Mouse (Mus musculus): ENCODE data around the gene Nxn.

Nxn gene

DNA sequence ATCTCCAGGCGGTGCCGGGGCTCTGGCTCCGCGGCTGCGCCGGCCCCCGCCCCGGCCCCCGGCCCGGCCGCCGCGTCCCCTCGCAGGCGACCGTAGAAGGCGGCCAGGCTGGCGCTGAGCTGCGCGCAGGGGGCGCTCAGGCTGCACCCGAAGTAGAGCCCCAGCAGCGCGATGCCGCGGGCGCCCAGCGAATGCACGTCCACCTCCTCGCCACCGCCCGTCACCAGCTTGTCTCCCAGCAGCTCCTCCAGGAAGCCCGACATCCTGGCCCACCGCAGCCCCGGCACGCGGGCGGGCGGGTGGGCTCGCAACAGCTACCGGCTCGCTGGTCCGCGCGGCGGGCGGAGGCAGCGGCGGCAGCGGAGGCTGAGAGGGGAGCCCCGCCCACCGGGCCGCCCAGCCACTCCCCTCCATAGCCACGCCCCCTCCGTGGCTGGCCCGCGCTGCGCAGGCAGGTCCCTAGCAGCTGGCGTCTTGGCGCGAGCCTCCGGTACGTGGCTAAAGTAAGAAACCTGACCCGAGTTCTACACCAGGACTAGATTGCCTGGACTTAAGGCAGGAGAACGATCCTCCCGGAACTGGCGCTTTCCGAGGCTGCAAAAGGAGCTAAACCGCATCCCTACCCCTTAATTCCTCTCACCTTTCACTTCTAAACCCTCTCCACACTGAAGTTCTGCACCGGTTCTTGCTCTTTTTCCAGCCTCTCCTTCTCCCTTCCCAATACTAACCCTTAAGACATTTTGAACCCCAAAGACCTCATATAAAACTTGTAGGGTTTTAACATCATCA is at the start of gene Nxn:
Gene Nxn (minus strand): TSS at position 343 of the 789 bp plus-strand sequence.
- DNase-seq (ENCODE audit: low spot score) = peak; percentile 95

DNA sequence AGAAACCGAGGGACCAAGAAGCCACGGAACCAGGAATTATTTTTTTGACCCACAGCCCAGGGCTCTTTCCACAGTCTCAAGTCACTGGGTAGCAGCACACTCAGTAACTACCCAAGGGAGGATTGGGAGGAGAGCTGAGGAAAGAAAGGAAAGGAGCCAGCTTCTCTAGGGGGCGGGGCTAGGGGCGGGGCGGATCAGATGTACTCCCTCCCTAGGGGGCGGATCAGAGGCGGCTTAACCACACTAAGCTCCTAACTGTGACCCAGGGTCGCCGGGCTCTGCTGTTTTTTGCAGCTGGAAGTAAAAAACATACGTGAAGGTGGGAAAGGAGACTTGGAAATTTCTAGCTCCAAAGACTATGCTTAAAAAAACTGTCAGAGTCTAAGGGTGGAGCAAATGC is 47.3 kb upstream of the Nxn start:
- DNase-seq (ENCODE audit: low spot score) = no peak

DNA sequence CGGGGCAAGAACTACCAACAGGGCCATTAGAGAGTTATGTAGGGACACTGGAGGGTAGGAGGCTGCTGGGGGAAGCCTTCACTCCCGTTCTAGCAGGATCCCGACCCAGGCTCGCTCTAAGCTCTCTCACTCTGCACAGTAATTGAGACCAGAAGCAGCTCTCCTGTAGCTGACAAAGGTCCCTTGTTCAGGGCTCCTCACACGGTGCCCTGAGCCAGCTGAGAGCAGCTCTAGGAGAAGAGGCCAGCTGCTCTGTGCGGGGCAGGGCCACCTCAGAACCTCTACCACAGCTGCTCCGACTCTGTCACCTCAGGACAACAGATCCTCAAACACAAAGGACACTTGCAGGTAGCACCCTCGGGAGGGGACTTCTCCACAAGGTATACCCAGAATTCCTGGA is 46.5 kb upstream of the Nxn start:
- DNase-seq (ENCODE audit: low spot score) = no peak

DNA sequence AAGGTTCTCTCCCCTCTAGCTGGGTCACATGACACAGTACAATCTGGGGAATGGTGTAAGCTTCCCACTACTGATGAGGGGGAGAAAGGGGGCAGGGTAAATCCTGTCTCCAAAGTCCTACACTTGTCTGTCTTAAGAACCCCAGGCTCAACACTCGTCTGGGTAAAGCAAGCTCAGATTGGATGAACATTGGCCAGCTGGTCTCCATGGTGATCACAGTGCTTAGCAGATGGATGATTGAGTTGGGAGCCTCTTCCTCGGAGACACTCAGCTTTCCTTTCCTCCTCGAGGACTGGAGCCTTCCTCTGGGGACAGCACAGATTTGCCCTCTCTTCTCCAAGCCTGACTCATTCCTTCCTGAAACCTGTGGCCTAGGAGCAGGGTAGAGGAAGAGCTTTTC is 40.7 kb upstream of the Nxn start:
- no peak for DNase-seq (ENCODE audit: low spot score)

DNA sequence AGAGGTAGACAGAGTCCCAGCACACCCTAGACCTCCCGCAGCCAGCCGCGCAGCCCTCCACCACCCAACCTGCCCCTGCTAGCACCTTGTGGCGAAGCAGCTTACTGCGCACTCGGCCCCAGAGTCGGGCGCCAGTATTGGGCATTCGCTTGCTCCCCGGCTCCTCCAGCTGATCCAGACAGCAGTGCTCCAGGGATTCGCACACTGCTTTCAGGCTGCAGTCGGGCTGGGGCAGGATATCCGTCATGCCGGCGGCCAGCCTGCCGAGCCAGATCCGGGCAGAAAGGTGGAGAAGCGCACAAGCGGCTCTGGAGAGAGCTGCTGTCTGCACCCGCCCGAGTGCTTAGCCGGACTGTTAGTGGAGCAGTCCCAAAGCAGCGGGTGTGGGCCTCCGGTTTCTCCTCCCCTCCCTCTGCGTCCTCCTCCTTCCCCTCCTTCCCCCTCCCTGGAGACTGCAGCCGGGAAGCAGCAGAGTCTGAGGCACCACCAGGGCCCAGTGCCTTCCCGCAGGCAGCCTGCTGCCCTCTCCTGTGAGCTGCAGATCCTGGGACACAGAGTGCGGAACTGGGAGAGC is 38.0 kb upstream of the Nxn start:
- peak; percentile 50 for DNase-seq (ENCODE audit: low spot score)

DNA sequence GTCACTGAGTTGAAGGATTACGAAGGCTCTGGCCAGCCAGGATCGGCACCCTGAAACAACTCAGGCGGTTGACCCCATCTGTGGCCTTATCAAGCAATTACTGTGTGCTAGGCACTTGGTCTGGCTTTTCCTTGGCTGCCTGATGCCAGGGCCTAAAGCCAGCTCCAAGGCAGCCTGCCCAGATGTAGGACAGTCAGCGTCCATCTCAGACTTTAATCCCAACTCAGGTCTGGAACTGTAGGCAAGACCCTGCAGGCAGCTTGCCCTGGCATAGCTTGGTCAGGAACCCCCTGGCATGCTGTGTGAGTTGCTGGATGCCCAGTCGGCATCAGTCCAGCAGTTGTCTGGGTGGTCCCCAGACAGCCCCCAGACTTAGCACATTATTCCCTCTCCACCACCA is 37.1 kb upstream of the Nxn start:
- no peak for DNase-seq (ENCODE audit: low spot score)

DNA sequence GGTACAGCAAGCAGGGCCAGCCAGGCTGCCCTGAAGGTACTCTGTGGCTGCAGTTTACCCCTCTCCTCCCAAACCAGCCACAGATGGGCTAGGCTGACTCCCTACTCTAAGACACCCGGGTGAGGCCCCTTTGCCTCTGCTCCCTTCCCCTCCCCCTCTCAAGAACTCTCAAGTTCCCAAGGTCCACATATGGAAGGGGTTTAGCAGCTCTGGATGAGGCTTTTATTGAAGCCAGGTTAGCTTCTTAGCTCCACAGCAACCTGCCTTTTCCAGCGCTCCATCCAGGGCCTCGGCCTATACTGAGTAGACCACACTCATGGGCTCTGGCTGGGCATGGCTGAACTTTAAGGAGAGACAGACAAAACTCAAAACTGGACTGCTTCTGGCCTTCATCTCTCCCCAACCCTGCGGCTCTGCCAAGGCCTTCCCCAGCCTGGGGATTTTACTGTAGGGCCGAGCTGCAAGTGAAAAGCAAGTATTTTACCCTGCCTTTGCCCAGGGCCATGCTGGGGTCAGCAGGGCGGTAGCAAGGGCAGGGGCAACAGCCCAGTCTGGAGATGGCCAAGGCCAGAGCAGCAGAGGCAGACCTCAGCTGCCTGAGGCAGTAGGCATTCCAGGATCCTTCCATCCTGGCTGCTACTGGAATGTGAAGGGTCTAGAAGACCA is 31.2 kb upstream of the Nxn start:
- peak; percentile 42 for DNase-seq (ENCODE audit: low spot score)

DNA sequence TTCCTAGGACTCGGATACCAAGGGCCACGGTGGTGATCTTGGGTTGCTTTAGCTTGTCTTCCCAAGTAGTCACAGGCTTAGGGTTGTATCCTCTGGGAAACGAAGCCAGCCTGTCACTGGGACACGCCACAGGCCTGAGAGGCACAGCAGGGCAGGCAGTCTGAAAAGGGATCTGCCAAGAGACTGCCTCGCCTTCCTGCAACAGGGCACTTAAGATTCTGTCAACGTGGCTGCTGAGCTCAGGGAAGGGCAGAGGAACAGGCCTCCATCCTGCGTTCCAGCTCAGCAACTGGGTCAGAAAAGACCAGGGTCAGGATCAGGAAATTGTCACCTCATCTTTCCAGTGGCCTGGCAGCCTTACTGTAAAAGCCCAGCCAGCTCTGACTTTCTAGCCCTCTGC is 30.6 kb upstream of the Nxn start:
- no peak for DNase-seq (ENCODE audit: low spot score)

DNA sequence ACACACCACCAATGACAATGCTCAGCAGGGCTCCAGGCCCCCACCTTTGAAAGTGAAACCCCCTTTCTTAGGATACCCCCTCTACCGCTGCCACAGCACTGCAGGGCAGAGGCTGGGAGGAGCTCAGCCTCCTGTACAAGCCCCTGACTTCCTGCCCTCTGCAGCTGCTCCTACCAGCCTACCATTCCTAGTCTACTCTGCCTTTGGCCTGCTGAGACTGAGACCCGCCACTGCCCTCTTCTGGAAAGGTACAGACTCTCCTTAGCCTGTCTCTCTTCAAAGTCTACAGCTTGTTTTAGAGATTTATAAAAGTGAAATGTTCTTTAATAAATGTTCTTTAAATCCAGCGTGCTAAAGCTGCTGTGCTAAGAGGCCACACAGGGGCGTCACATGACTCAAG is 30.1 kb upstream of the Nxn start:
- DNase-seq (ENCODE audit: low spot score) = no peak

DNA sequence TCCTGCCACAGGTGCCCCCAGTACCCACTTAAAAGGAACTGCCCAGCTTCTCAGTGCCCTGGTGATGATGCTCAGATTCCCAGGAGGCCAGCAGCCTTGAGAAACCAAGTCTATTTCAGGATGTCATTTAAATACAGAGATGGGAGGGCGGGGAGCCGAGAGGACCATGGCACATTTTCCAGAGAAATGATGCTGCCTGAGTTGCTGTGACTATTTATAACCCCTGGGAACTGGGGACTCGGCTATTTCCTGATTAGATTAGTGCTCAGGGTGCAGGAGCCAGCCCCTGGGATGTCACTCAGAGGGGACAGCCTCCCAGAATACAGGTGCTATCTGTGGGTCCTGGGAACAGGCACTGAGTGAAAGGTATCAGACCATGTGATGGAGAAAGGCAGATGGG is 28.8 kb upstream of the Nxn start:
- no peak for DNase-seq (ENCODE audit: low spot score)

DNA sequence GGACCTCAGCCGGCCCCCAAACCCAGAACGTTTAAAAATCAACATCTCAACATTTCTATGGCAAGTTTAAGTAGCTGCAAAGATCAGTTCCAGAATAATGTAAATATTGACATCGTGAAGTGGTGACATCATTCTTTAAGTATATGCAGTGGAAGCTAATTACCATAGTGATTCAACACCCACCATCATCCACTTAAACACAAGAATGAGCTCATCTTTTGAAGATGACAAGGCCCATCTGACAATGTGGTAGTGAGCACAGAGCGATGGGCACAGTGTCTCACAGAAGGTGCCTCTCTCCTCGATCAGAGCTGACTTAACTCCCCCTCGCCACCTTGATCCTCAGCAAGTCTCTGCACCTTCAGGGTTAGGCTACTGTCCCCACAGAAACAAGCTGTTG is 26.8 kb upstream of the Nxn start:
- no peak for DNase-seq (ENCODE audit: low spot score)

DNA sequence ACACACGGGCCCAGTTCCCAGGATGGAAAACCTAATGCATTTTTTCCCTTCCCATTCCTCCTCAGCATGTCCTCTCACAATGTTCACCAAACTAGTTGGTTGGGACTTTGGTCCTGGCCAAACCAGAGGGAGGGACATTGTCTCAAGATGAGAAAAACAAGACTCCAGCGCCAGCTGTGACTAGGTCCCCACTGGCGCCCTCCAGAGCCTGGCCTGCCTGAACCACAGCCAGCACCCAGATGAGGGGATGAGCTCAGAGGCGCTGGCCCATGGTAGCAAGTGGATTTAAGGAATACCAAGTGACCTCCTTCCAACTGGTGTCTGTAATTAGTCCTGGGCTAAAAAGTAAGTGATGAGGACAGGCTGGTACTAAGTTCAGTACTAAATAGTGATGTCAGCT is 22.0 kb upstream of the Nxn start:
- no peak for DNase-seq (ENCODE audit: low spot score)

DNA sequence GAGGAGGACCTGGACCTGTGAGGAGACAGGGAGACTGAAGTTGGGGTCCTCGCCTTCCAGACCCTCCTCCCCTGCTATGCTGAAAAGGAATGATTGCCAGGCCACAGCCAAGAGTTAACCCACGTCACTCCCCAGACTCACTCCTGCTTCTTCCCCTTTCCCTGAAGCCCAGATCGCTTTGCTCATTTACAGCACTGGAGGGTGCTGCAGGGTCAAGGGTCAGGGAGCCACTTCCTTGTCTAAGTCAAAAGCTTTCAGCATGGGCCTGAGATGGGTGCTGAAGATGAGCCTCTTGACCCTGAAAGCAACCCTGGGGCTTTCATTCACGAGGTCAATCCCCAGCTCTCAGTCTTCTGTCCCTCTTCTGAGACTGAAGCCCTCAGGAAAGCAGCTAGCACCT is 20.2 kb upstream of the Nxn start:
- DNase-seq (ENCODE audit: low spot score) = no peak

DNA sequence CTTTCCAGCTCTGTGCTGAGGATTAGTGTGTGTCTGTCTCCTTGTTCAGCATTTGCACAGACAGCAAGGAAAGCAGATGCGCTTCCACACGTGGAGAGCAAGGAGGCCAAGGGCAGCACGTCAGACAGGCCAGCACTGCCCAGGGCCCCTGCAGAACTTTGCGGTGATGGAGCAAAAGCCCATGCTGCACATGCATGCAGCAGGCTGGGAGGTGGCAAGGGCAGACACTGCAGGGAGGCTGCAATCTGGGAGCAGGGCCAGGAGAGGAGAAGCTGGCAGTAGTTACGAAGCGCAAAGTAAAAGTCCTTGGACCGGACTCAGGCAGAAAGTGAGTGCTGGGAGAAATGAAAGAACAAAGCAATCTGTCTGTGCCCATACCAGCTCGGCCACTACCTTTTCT is 19.5 kb upstream of the Nxn start:
- DNase-seq (ENCODE audit: low spot score) = peak; percentile 56

DNA sequence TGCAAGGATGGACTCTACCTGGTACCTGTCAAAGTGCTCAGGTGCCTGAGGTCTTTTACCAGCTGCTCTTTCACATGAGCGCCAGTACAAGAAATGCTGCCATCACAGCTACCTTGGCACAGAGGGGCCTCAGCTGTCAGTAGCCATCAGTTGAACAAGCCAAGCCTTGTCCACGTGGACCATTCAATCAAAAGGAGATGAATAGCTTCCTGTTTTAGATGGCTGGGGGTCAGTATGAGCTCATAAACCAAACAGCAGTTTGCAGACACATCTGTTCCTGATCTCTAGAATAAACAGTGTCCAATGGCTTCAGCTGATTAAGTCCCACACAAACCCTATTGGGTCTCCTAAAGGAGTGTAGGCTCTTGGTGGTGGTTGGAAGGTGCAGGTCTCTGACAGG is 17.0 kb upstream of the Nxn start:
- DNase-seq (ENCODE audit: low spot score) = no peak

DNA sequence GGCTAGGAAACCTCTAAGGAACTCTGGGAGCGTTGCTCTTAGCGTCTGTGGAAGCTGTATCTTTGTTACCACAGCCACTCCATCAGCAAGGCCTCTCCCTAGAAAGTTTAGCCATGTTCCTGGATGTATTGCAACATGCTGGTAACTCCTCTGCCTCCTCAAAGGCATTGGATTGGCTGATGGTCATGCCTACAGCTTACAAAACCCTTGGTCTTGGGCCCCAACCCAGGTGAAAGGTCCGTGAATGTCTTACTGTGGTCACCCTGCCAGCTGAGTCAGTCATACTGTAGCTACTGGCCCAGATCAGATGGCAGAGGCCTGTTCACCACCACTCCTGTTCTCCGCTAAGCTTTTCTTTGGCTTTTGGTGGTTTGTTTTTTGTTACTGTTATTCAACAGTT is 16.1 kb upstream of the Nxn start:
- peak; percentile 28 for DNase-seq (ENCODE audit: low spot score)

DNA sequence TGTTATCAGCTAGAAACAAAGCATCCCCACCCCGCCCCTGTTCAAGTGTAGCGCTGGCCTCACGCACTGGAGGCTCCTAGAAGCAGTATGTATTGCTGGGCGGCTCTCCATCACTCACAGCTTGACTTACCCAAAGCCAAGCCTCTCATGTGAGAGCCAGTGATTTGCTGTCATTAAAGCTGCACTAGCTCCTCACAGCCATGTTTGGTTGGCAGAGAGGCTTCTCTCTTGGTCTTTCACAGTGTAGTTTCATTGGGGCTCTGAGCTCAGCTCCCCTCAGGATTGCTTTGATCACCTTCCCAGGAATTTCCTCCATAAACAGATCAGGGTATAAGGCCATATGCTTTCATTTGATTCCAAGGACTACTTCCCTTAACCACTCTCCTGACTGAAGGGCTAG is 14.3 kb upstream of the Nxn start:
- no peak for DNase-seq (ENCODE audit: low spot score)

DNA sequence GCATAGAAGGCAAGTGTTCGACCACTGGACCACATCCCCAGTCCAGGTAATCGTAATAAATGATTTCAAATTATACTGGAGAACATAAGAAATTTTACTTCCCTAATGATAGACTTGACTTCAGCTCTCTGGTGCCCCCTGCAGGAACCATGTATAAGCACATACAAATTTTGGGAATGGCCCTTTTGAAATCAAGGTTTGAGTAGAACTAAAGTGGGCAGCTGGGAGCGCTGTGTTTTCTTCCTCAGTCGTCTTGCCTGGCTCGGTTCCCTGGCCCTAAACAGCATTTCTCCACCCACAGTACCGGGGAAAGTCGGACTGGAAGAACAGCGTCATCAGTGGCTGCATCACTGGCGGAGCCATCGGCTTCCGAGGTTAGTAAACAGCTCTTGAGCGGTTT is 11.9 kb upstream of the Nxn start:
- peak; percentile 24 for DNase-seq (ENCODE audit: low spot score)

DNA sequence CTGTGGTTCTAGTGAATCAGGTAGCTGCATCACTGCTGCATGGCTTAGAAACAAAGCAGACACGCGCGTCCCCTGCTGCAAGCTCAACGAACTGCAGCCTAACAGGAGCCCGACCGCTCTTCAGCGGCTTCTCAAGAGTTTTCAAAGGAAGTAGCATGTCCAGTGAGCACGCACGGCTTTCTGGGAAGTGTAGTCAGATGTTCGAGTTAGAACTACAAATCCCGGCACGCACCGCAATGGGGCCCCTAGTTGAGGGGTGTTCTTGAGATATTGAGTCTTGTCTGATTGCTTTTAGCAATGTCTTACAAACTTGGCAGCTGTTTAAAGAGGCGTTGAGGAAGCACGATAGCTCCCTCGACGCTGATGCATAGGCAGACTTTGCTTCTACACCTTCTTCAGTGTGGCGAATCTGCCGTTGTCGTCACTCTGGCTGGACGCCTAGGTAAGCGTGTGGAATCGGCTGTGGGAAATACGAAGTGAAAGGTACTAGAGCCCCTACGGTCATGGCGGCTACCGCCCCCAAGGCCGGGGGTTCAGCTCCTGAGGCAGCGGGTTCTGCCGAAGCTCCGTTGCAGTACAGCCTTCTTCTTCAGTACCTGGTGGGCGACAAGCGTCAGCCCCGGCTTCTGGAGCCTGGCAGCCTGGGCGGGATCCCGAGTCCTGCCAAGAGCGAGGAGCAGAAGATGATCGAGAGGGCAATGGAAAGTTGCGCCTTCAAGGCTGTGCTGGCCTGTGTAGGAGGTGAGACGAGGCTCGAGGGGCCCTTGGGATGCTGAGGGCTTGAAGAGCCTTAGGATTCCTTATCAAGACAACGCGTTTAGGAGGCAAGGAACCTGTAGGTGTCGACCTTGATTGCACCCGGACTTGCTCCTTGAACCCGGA is 8.0 kb upstream of the Nxn start, which contains the start of gene Timm22:
Gene Timm22 (plus strand): TSS at position 251 of the 882 bp plus-strand sequence.
- DNase-seq (ENCODE audit: low spot score) = peak; percentile 95

DNA sequence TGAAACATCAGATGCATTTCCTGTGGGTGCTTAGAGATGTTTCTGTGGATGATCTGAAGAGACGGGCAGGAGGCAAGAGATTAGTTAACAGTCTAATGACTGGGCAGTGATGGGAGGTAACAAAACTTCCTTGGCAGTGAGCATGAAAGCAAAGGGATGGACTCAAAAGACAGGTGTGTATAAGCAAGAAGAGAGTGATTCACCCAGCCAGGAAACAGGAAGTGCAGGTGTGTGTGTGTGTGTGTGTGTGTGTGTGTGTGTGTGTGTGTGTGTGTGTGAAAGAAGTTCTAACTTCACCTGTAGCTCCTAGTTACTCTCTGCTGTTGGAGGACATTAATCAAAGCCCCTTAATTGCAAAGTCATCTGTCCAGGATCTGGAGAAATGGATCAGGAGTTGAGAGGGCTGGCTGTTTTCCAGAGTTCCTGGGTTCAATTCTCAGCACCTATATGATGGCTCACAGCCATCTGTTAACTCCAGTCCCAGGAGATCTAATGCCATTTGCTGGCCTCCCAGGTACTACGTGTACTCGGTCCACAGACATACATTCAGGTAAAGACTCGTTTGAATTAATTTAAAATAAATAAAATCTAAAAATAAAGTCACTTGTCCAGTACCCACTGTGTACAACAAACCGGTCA is 6.8 kb upstream of the Nxn start:
- DNase-seq (ENCODE audit: low spot score) = no peak

DNA sequence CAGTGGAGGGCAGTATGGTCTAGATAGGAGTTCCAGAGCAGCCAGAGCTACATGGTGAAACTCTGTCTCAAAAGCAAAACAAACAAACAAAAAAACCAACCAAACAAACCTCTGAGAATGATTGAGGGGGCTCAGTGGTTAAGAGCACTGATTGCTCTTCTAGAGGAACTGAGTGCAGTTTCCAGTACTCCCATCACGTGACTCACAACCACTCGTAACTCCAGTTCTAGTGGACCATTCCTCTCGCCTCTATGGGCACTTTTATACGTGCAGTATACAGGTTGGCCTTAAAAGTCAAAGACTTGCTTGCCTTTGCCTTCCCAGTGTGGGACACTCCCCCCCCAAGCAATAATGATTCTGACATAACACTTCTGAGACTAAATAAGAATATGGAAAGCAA is 6.2 kb upstream of the Nxn start:
- DNase-seq (ENCODE audit: low spot score) = no peak

DNA sequence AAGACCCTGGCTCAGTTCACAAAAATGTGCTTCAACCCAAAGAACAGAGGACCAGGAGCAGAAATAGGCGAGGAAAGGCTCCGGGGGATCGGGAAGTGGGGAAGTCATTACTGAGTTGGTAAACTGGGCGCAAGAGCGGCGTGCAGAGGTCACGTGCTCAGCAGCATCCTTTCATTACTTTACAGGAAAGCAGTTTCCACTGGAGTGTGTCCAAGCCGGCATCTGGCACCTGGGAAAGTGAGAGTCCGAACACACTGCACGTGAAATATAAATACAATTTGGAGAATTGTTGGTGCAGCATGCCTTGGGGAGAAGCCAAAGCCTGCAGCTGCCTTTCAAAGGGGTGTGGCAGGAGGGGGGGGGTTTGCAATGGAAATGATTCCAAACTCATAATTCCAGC is 2.5 kb upstream of the Nxn start:
- DNase-seq (ENCODE audit: low spot score) = no peak

Measured in ovary, postnatal 36 days (tissue).